ENCODE assay signal across 29 mouse cellular contexts in genomic region chr17:86531231-86531630, GRCm38 (mm10). TPM values are rescaled to one million over a fixed set of nuclear protein-coding genes. Genes with fewer than 3 reads are reported as not detected.
"Had no signal": no experiment of that assay in that cellular context is flagged by ENCODE, and none has a peak within 500 bp of the region (broad histone marks: within the 10 kb centered on the region; RNA-seq: fewer than 3 reads in every experiment).

No protein-coding gene starts in this region.

- H3K36me3 ChIP-seq: heart, embryonic 13.5 days; heart, embryonic 15.5 days; hindbrain, embryonic 10.5 days; hindbrain, embryonic 12.5 days; intestine, embryonic 15.5 days; limb, embryonic 10.5 days; limb, embryonic 12.5 days; liver, embryonic 13.5 days had no signal

- H3K9me3 ChIP-seq: heart, embryonic 13.5 days; heart, embryonic 15.5 days; hindbrain, embryonic 10.5 days; hindbrain, embryonic 12.5 days; intestine, embryonic 15.5 days; limb, embryonic 10.5 days; limb, embryonic 12.5 days; liver, embryonic 13.5 days had no signal

- H3K27me3 ChIP-seq: heart, embryonic 13.5 days; heart, embryonic 15.5 days; hindbrain, embryonic 12.5 days; intestine, embryonic 15.5 days; limb, embryonic 12.5 days; liver, embryonic 13.5 days had no signal

- DNase-seq: forebrain, postnatal 0 days; gastrocnemius, postnatal 10 days; gastrocnemius, postnatal 25 days; heart, adult 2 months; heart, postnatal 14 days; heart, postnatal 36 days; kidney, adult 18-20 months; kidney, adult 8-10 months; kidney, postnatal 10 days; kidney, postnatal 25 days; kidney, postnatal 4 days; liver; liver, embryonic 13.5 days had no signal

- H3K4me3 ChIP-seq: heart, adult 2 months; heart, embryonic 13.5 days; heart, embryonic 15.5 days; hindbrain, embryonic 10.5 days; hindbrain, embryonic 12.5 days; intestine, embryonic 15.5 days; layer of hippocampus, adult 2 months; left cerebral cortex, adult 2 months; limb, embryonic 10.5 days; limb, embryonic 12.5 days; liver, embryonic 13.5 days had no signal

- H3K27ac ChIP-seq: heart, adult 2 months; heart, embryonic 13.5 days; heart, embryonic 15.5 days; hindbrain, embryonic 10.5 days; hindbrain, embryonic 12.5 days; hindbrain, embryonic 14.5 days; intestine, embryonic 15.5 days; left cerebral cortex, adult 2 months; limb, embryonic 10.5 days; limb, embryonic 12.5 days; liver, embryonic 13.5 days had no signal

RNA-seq across cellular contexts. Expression of gene Gm10309, which starts 26.2 kb away (rescaled TPM):
- total RNA-seq: forebrain, postnatal 0 days; gastrocnemius, postnatal 25 days; granulocyte monocyte progenitor cell, adult 5-6 weeks; heart, adult 2 months; heart, postnatal 14 days; layer of hippocampus, adult 2 months; layer of hippocampus, postnatal 10 days; layer of hippocampus, postnatal 25 days; left cerebral cortex, adult 2 months; left cerebral cortex, postnatal 14 days; left cerebral cortex, postnatal 36 days had no signal
- polyA plus RNA-seq: intestine, postnatal 0 days; liver, embryonic 13.5 days had no signal
